ENCODE assay signal across 19 mouse cellular contexts in genomic region chr11:58281970-58282496, GRCm38 (mm10). TPM values are rescaled to one million over a fixed set of nuclear protein-coding genes. Genes with fewer than 3 reads are reported as not detected.
"Had no signal": no experiment of that assay in that cellular context is flagged by ENCODE, and none has a peak within 500 bp of the region (broad histone marks: within the 10 kb centered on the region; RNA-seq: fewer than 3 reads in every experiment).

No protein-coding gene starts in this region.

- ATAC-seq: midbrain, embryonic 13.5 days had no signal

- H3K27ac ChIP-seq: limb, embryonic 13.5 days; liver, embryonic 15.5 days; macrophage; midbrain, embryonic 13.5 days; neural tube, embryonic 12.5 days had no signal

- H3K4me3 ChIP-seq: limb, embryonic 13.5 days; liver, embryonic 15.5 days; midbrain, embryonic 13.5 days; myocyte; neural tube, embryonic 12.5 days had no signal

- H3K9ac ChIP-seq: limb, embryonic 13.5 days; liver, embryonic 15.5 days; lung, embryonic 14.5 days; midbrain, embryonic 13.5 days; neural tube, embryonic 12.5 days had no signal

- H3K36me3 ChIP-seq: limb, embryonic 13.5 days; liver, embryonic 15.5 days; midbrain, embryonic 13.5 days; neural tube, embryonic 12.5 days had no signal

- H3K4me2 ChIP-seq: limb, embryonic 13.5 days; liver, embryonic 15.5 days; lung, embryonic 14.5 days; midbrain, embryonic 13.5 days; neural tube, embryonic 12.5 days had no signal

- H3K27me3 ChIP-seq: liver, embryonic 15.5 days; neural tube, embryonic 12.5 days had no signal

- H3K9me3 ChIP-seq: limb, embryonic 13.5 days; liver, embryonic 15.5 days; midbrain, embryonic 13.5 days; neural tube, embryonic 12.5 days had no signal

- H3K4me1 ChIP-seq: limb, embryonic 13.5 days; liver, embryonic 15.5 days; midbrain, embryonic 13.5 days; neural tube, embryonic 12.5 days had no signal

- DNase-seq: kidney, adult 11 months; kidney, postnatal 10 days; left cerebral cortex, postnatal 4 days; lung, embryonic 14.5 days; lung, postnatal 10 days; thymus, postnatal 36 days had no signal

RNA-seq across cellular contexts. Expression of gene 4930438A08Rik, which starts 7.4 kb away (rescaled TPM):
- total RNA-seq: layer of hippocampus, adult 8-10 months; layer of hippocampus, postnatal 14 days; left cerebral cortex, adult 18-20 months; left cerebral cortex, postnatal 10 days; left cerebral cortex, postnatal 4 days; liver, adult 2 months; neutrophil, adult 5-6 weeks had no signal
- polyA plus RNA-seq: kidney, embryonic 14.5 days; liver, adult 2 months; lung, embryonic 14.5 days; midbrain, embryonic 13.5 days had no signal
